Mouse (Mus musculus): Measurements from ENCODE around the gene Il17c.

DNA sequence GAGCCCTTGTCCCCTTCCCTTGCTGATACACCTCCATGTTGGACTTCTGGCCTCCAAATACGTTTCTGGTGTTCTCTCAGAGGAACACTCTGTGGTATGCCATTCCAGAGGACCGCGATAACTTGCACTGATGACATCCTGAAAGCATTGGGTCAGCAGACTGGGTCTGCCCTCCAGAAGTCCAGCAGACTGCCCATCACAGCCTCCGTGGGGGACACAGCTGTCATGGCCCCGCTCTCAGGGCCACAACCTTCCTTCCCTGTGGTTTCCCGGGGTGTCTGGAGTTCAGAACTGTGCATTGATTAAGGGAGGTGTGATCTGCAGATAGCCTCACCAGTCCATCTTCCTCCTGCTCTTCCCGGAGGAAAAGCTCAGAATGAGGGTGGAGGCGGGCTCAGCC, 40.7 kb downstream of the Il17c start:
- TF ChIP-seq CTCF (IDR thresholded peaks at IDR 0.05; ENCODE audit: low read depth) (no peak), EP300 (IDR thresholded peaks at IDR 0.05; ENCODE audit: low read depth) (no peak)

All from liver, embryonic 14.5 days (tissue).